Mouse (Mus musculus) intestine, postnatal 0 days (tissue): ENCODE results near the gene Hmcn1. TPM values are rescaled to one million over a fixed set of nuclear protein-coding genes. Genes with fewer than 3 reads are reported as not detected.

Experiments
- ATAC-seq: fragments of 200-750 bp; cut with Nextera tagmentation; 2 replicates; pipeline ENCODE4 v1.8.0; 2017; ENCODE audit warnings: mild to moderate bottlenecking, moderate TSS enrichment, moderate library complexity
- H3K27ac ChIP-seq: fragments of 300-500 bp; sonication (generic); 2 replicates; pipeline ENCODE4 v1.5.1; 2014; ENCODE audit warnings: mild to moderate bottlenecking, low read depth, low read length, moderate library complexity
- H3K27me3 ChIP-seq: fragments of 300-500 bp; sonication (generic); replicated peaks from 2 replicates; pipeline ENCODE4 v1.6.1; 2014; ENCODE audit warnings: low read length, mixed read lengths; ENCODE audit not compliant: control insufficient read depth, insufficient read depth
- H3K36me3 ChIP-seq: fragments of 300-500 bp; sonication (generic); 2 replicates; pipeline ENCODE4 v1.6.1; 2014; ENCODE audit warnings: mild to moderate bottlenecking, moderate library complexity; ENCODE audit not compliant: control insufficient read depth, insufficient read depth
- H3K4me1 ChIP-seq: fragments of 300-500 bp; sonication (generic); replicated peaks from 2 replicates; pipeline ENCODE4 v1.6.1; 2014; ENCODE audit warnings: antibody characterized with exemption, low read length, mixed read lengths; ENCODE audit not compliant: control insufficient read depth, insufficient read depth
- H3K4me2 ChIP-seq: fragments of 300-500 bp; sonication (generic); replicated peaks from 2 replicates; pipeline ENCODE4 v1.6.1; 2014; ENCODE audit warnings: low read depth, mild to moderate bottlenecking, moderate library complexity
- H3K4me3 ChIP-seq: fragments of 300-500 bp; sonication (generic); 2 replicates; pipeline ENCODE4 v1.5.1; 2014; ENCODE audit warnings: low read depth, low read length
- H3K9ac ChIP-seq: fragments of 300-500 bp; sonication (generic); 2 replicates; pipeline ENCODE4 v1.6.1; 2014; ENCODE audit warnings: mild to moderate bottlenecking, low read depth, low read length
- H3K9me3 ChIP-seq: fragments of 300-500 bp; sonication (generic); 2 replicates; pipeline ENCODE4 v1.6.1; 2016; ENCODE audit warnings: mixed run types; ENCODE audit not compliant: control insufficient read depth
- CTCF ChIP-seq: sonication (generic); IDR thresholded peaks from 2 replicates; pipeline ENCODE4 v1.5.1; 2016; ENCODE audit warnings: low read depth, mild to moderate bottlenecking, control low read depth, antibody characterized with exemption, moderate library complexity
- WGBS: fragments of 180-500 bp; shearing (Covaris S2); extraction: QIAGEN DNeasy Blood & Tissue Kit; methylation state at CpG from one replicate; pipeline ENCODE4 v1.1.7; 2014; 5-methylcytosine and 5-hydroxymethylcytosine counted together
- polyA plus RNA-seq: library from polyadenylated mRNA; unstranded; fragments of >200 nt; fragmentation: Nextera tagmentation; extraction: Ambion mirVana; gene quantifications from 2 replicates; pipeline ENCODE4 v1.2.1, GENCODE M21; 2015

Hmcn1 gene
- polyA plus RNA-seq, 1 experiment from 2014 or later: 4.2 TPM

DNA sequence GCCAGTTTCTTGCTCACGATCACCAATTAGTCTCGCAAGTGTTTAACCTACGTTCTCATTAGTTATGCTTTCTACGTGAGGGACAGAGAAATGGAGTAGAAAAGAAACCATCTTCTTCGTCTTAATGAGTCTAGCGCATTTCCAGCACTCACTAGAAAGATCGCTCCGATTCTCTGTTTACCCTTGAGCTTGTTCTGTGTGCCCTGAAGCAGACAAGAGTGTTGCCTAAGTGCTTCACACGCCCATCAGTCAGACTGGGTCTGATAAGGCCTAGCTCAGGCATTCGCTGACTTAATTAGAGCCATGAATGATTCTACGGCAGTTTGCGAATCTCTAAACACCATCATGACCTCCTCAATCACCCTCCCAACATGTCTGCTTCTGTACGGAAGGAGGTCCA, 7.5 kb upstream of the Hmcn1 start:
- Histone ChIP-seq H3K27ac (no peak overlapping the region), H3K9ac (no peak overlapping the region), H3K27me3 (no peaks in the 10 kb centered on the region), H3K9me3 (no peaks in the 10 kb centered on the region), H3K4me2 (peak overlapping the region; percentile 37; the same call in 1 of the 2 replicates), H3K36me3 (no peaks in the 10 kb centered on the region), H3K4me3 (no peak overlapping the region), H3K4me1 (peaks cover 5% of the 10 kb centered on the region; the same call in 1 of the 2 replicates)
- 38% methylated on average over 13 of the region's 13 CpGs for WGBS
- ATAC-seq: no peak
- TF ChIP-seq CTCF: no peak

DNA sequence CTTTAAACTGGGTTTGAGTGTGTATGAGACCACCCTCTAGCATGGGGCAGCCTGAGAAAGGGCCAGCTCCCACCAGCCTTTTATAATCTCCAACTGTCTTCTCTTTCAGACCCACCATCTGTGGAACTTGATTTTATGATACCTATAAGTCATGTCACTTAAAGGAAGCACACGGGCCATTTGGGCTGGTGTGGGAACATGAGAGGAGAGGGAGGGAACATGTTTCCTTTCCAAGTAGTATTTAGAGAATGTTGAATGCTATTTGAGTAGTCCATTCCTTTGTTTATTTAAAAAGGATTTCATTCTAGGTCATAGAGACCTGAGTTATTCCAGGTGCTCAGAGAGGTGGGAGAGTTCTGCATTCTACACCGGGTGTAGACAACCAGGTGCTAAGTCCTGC, 1.4 kb upstream of the Hmcn1 start:
- Histone ChIP-seq H3K4me2 (no peak overlapping the region), H3K4me1 (no peaks in the 10 kb centered on the region), H3K36me3 (no peaks in the 10 kb centered on the region), H3K27ac (no peak overlapping the region), H3K9ac (no peak overlapping the region), H3K9me3 (no peaks in the 10 kb centered on the region), H3K4me3 (no peak overlapping the region), H3K27me3 (0 out of 2 replicates have a peak, but pooled peaks cover 7% of the 10 kb centered on the region)
- 57% methylated on average over 2 of the region's 2 CpGs for WGBS
- no peak for TF ChIP-seq CTCF
- no peak for ATAC-seq

DNA sequence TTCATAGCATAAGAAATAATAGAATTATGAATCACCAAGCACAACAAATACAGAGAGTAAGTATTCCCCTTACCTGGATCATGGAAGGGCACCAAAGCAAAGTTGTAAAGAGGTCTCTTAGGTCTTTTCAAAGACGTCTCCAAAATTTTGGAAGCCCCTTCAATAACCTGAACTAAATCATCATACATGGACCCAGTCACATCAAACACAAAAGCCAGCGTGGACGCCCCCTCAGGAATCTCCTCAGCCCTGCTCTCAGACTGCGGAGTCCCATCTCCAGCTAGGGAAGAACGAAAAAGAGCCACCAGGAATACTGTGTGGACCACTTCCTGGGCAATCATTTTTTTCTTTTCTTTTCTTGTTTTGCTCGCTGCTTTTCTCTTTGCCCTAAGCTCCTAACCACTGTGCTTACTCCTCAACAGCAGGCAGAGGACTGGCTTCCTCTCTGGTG, 499 bp downstream of the Hmcn1 start:
- H3K9ac ChIP-seq: peak overlapping the region; percentile 13; the same call in 1 of the 2 replicates
- H3K36me3 ChIP-seq: no peaks in the 10 kb centered on the region
- H3K9me3 ChIP-seq: no peaks in the 10 kb centered on the region
- WGBS: 2% methylated on average over 6 of the region's 6 CpGs
- no peak for ATAC-seq
- peak overlapping the region; percentile 73 for H3K4me2 ChIP-seq
- peak overlapping the region; percentile 41 for H3K4me3 ChIP-seq
- H3K27ac ChIP-seq: no peak overlapping the region
- no peaks in the 10 kb centered on the region for H3K4me1 ChIP-seq
- no peak for TF ChIP-seq CTCF
- 0 out of 2 replicates have a peak, but pooled peaks cover 7% of the 10 kb centered on the region for H3K27me3 ChIP-seq

DNA sequence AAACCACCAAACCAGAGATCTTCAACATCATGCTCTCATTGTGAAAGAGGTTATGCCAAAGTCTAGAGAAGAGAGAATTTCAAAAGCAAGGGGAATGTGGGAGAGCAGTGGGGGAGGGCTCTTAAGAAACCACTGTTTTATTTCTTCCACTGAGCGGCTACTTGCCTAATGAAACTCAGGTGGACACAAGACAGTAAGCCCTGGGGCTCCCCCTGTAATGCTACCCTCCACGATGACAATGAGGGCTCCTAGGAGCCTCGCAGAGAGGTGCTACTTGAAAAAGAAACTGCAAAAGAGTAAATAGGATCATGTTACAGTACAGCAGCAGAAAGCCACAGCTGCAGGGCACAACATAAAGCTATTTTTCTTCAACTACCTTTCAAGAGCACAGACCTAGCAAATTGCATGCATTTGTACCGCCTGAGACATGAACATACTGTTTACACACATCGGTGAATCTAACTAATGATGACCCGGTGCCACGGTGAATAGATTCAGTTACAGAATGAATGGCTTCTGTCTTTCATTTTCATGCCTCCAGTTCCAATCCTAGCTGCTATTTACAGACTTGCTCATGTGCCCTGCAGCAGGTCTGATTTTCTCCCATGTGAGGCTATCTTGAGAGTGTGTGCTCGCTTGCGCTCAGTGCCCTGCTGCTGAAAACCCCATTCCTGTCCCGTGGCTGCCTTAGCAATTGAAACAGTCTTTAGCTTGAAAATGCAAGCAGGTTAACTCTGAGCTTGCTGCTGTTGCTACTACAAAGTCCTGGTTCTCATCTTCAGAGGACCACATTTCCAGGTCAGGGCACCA, 1.3 kb downstream of the Hmcn1 start:
- Histone ChIP-seq H3K27me3 (0 out of 2 replicates have a peak, but pooled peaks cover 7% of the 10 kb centered on the region), H3K4me1 (no peaks in the 10 kb centered on the region), H3K4me3 (peak overlapping the region; percentile 41), H3K27ac (no peak overlapping the region), H3K4me2 (peak overlapping the region; percentile 73), H3K36me3 (no peaks in the 10 kb centered on the region), H3K9me3 (no peaks in the 10 kb centered on the region), H3K9ac (0 out of 2 replicates have a peak overlapping the region, but pooled peaks have one; percentile 13)
- no peak for ATAC-seq
- 11% methylated on average over 10 of the region's 10 CpGs for WGBS
- no peak for TF ChIP-seq CTCF

DNA sequence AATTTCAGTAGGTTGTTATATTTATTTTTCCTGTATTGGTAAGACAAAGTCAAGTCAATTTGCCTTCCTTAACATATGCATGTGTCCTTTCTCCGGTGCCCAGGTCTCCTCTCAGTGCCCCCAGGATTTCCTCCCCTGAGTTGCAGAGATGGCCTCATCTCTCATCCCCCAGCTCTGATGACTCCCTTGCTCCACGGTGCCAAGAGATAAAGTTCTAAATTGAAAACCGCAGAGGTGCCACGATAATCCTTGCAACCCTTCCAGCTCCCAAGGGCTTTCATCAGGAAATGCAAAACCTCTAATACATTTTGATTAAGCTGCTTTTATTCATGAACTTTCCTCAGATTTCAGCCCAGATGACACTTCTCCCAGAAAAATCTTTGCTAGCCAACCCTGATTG, 8.3 kb downstream of the Hmcn1 start:
- H3K4me3 ChIP-seq: no peak overlapping the region
- no peaks in the 10 kb centered on the region for H3K36me3 ChIP-seq
- no peak for ATAC-seq
- H3K4me1 ChIP-seq: no peaks in the 10 kb centered on the region
- H3K9ac ChIP-seq: no peak overlapping the region
- no peaks in the 10 kb centered on the region for H3K27me3 ChIP-seq
- no peak overlapping the region for H3K4me2 ChIP-seq
- no peak for TF ChIP-seq CTCF
- H3K9me3 ChIP-seq: no peaks in the 10 kb centered on the region
- no peak overlapping the region for H3K27ac ChIP-seq
- 60% methylated on average over 4 of the region's 4 CpGs for WGBS

DNA sequence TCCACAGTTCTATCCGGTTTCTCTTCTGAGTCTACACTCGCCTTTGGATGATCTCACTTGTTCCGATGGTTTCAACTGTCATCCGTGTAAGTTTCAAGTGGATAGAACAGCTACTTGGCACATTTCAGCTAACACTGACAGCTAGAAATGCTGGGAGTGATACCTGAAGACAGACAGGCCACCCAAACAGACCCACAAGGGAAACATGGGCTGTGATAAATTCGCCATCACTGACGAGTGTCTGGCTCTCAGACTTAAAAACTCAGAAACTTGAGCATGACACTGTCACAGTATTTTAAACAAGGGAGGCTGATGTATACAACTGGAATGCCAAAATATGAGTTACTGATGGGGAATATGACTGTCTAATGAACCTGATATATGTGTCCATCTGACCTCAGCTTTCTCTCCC, 9.1 kb downstream of the Hmcn1 start:
- H3K9ac ChIP-seq: no peak overlapping the region
- H3K27ac ChIP-seq: no peak overlapping the region
- 75% methylated on average over 6 of the region's 6 CpGs for WGBS
- no peaks in the 10 kb centered on the region for H3K9me3 ChIP-seq
- H3K4me2 ChIP-seq: no peak overlapping the region
- H3K4me3 ChIP-seq: no peak overlapping the region
- ATAC-seq: no peak
- TF ChIP-seq CTCF: no peak
- no peaks in the 10 kb centered on the region for H3K36me3 ChIP-seq
- no peaks in the 10 kb centered on the region for H3K4me1 ChIP-seq
- H3K27me3 ChIP-seq: no peaks in the 10 kb centered on the region
